Mouse (Mus musculus) frontal cortex, postnatal 10 days (tissue): Measurements from ENCODE around the gene Usp7.

Experiments
- DNase-seq, 2 experiments: peaks; one replicate each; pipeline ENCODE4 v3.0.0; 2022; ENCODE audit warnings: low spot score in 2 of 2, mixed read lengths in 1 of 2

Usp7 gene

DNA sequence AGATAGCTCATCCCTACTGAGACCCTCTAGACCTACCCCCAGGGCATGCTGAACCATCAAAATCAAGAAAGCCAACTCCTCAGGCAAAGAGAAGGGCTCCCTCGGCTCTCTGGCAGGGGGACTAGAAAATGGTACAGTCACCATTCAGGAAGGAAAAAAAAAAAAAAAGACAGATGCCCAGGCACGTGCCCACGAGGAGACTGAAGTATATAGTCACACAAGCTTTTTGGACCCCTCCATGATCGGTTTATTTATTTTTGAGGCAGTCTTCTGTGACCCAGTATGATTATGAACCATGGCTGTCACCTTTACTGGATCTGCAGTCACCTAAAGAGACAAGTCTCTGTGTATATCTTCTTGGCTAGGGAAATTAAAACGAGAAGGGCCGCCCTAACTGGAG lies 118.8 kb downstream of the Usp7 start:
- DNase-seq = no peak

- no peak for DNase-seq
These were observed 119.3 kb downstream of the Usp7 start for GRCm38 (mm10) chr16:8672811-8673210.

- DNase-seq = no peak
These were observed 119.8 kb downstream of the Usp7 start for GRCm38 (mm10) chr16:8672350-8672687.

DNA sequence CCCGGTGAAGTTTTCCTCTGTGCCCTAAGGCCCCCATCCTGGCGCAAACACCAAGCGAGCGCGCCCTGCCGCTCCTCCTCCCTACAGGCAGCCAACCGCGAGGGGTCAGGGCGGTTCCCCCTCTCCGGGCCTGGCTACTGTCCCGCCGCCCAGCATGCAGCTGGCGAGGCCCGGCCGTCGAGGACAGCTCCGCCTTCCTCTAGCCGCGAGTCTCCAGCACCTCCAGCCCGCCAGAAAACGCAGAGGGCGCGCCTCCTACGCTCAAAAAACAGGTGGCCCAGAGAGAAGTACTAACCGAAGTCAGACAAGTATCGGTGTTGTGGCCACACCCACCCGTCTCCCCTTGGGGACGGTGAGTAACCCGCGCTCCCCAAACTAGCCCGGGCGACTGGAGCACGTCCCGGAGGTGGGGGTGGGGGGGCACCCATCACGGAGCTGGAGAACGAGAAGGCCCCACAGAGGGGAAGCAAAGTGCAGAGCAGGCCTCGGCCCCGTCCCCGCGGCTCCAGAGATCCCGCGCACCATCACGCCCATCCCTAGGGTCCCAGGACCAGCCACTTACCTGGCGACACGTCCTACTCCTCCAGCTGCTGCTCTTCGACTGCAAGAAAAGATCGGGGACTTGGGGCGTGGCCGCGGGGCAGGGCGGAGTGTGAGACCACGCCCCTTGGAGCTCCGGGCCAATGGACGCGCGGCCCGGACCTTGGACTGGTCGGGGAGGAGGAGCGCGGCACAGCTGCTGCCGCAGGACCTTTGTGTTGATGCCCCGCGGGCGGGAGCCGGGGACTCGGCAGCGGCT lies 120.4 kb downstream of the Usp7 start, which contains the start of gene Carhsp1:
Gene Carhsp1, minus strand, starts transcription at position 605 of the 799 bp plus-strand sequence.
- peak; percentile 76 to 87 for DNase-seq

DNA sequence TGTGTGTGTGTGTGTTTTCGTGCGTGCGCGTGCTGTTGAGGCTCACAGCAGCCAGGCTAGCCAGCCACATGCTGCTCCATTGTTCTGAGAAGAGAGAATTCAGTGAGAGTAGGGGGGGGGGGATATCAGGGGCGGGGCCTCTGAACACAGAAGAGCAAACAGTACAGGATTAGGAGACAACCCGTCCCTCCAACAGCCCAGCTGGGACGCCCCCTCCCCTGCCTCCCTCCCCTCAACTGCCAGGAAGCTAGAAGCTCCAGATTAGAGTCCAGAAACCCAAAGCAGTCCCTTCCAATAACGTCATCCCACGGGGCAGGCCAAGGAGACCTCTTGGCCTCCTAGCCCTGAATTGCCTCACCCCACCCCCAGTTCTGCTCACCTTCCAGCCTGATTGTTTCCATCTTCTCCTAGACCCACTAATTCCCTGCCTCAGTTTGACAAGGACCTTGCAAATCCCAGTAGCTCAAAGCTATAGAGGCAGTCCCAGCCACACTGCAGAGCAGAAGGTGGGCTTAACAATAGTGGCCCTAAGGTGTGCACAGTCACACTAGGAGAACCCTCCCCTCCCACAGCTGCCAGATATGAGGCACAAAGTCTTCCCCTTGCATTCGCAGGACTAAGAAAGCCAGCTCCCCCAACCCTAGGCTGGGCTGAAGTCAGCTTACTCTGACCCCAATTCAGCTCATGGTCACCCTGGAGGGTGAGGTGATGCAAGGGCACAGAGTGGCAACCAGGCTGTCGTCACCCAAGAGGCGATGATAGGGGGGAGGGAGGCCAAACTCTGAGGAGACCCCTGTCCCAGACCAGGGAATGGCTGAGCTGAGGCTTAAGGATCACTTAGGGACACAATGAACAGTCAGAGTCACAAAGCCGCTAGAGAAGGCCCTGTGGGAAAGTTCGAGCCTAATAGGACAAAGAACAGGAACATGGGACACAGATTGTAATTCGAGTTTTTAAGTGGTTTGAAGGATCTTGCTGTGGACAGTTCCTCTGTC lies 121.8 kb downstream of the Usp7 start:
- DNase-seq = no peak

- DNase-seq = no peak
These were observed 122.7 kb downstream of the Usp7 start for GRCm38 (mm10) chr16:8669432-8669831.

DNA sequence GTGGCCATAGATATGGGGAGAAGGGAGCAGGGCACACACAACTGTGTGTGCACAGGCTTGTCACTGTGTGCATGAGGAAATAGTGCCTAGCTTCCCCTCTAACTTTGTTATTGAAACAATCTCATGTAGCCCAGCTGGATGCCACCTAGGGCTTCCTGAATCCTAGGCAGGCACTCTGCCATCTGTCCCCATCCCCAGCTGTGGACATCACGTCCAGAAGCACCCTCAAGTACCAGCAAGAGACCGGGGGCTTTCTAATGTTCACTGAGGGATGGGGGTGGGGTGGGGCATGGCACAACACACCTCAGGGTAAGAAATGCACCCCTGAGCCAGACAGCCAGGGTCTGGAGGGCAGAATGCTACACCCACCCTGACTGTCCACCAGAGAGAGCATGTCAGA lies 123.7 kb downstream of the Usp7 start:
- DNase-seq = no peak

DNA sequence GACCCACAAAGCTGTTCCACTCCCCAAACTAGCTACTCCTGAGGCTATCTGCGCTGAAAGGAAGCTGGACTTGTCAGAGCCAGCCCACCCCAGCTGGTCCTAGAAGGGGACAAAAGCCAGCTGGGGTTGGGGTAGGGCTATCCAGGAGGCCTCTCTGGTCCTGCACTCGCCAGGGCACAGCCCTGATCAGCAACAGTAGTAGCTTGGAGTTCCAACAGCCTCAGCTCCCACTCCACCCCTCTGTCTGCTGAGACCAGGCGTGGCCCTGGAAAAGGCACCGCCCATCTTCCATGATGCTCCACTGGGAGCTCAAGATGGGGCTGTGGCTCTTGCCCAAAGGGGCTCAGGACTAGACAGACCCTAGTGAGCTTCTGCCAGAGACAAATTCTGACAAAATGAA lies 124.3 kb downstream of the Usp7 start:
- no peak for DNase-seq

GRCm38 (mm10) chr16:8667261-8667660 lies 124.8 kb downstream of the Usp7 start:
- DNase-seq = no peak

GRCm38 (mm10) chr16:8666452-8666851 lies 125.7 kb downstream of the Usp7 start:
- no peak for DNase-seq

DNA sequence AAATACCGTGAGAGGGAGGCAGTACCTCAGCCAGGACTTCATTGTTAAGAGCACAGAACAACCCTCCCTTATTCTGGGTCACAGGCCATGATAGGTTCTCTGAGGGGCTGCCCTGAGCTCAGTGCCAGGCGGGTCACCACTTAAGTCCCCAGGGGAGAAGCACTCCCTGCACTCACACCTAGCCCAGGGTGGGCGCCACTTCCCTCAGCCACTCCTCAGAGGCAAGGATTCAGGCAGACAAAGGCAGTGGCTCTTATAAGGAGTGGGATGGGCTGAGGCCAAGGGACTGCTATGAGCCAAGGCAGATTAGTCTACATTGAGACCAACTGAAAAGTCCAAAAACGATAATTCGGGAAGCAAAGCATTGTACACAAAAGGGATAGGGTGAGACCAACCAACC lies 126.7 kb downstream of the Usp7 start:
- no peak for DNase-seq

DNA sequence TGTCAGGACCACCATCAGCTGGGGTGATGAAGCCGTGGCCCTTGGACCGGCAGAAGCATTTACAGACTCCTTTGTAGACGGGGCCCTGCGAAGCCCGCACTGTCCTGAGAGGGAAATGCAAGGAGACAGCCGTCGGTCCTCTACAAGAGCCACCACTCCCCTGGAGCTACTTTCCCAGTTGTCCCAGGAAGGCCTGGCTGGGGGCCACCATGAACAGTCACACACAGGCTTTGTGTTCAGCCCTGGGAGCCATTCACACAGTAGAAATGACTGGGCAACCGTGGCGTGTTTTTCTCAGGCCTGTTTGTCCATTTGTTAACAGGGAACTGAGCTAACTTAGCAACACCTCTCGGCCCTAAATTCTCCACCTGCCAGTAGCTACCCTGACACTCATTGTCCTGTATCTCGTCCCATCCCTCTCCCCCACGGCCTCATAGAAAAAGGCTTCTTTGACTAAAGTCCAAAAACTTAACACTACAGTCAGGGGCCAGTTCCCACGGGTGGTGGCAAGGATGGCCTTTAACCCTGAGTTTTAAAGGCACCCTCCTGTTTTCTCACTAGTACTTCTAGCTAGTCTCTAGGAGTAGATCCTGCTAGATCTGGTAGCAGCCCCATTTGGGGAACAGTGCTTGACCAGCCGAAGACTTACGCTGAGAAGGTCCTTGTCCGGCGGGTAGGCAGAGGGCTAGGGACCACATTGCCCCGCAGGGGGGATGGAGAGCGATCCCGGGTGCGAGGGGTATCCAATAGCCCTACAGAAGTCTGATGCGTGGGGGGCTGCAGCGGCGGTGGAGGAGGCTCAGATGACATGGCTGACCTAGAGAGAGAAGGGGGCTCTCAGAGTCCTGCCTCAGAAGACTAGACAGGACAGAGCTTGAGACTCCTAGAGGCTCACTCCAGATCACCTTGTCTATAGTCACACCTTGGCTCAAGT lies 128.2 kb downstream of the Usp7 start:
- no peak for DNase-seq

DNA sequence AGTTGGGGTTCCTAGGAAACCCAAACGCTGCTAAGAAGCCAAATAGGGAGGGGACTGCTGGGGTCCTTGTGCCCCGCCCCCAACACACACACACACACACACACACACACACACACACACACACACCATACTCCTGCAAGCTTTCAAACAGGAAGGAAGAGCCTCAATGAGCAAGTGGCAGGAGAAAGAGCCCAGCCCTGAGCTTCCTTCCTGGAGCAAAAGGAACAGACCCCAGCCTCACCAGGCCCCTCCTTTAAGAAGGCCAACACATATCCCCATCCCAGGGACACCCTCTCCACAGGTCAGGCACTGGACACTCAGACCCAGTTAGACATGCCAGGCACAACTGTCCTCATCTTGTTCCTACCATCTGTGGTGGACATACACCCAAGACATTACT lies 129.1 kb downstream of the Usp7 start:
- DNase-seq = no peak

DNA sequence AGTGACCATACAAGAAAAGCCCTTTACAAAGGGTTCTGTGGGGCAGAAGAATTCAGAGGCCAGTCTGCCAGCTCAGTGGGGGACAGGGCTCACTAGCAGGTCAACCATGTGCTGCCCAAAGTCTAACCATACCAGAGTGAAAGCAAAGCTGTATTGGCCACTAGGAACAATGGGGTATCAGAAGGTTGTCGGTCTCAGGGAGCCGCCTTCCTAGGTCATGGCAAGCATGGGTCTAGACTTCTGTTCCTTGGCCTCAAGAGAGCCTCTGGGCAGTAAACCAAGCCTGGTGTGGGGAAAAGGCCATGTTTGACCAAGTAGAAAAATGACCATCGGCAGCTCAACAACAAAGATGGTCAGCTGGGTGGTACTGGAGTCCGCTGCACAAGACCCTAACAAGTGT lies 133.3 kb downstream of the Usp7 start:
- DNase-seq = no peak

DNA sequence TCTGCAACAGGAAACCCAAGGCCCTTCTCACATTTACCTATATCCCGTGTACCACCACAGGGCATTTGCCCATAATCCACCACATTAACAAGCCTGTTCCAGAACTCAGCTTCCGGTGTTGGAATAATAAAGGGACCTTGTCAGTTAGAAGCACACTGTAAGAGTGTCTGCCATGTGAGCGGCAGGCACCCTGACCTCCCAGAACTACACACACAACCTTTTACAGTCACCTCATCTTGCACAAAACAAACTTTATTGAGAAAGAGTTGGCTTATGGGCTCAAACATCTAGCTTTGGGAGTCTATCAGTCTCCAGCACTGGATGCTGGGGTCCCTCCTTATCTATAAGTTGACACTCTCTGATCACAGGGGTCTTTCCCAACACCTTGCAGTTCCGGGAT lies 133.8 kb downstream of the Usp7 start:
- DNase-seq = no peak

DNA sequence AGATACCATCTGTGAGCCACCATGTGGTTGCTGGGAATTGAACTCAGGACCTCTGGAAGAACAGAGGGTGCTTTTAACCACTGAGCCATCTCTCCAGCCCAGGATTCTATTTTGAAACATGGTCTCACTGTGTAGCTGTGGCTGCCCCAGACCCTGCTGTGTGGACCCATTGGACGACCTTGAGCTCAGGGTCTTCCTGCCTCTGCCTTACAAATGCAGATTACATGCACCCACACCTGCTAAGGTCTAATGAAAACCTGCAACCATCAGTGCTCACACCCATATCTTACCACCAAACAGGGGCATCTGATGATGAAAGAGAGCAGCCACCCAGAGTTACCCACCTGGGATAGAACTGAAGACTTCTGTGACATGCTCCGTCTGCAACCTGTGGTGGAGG lies 135.9 kb downstream of the Usp7 start:
- DNase-seq = no peak

DNA sequence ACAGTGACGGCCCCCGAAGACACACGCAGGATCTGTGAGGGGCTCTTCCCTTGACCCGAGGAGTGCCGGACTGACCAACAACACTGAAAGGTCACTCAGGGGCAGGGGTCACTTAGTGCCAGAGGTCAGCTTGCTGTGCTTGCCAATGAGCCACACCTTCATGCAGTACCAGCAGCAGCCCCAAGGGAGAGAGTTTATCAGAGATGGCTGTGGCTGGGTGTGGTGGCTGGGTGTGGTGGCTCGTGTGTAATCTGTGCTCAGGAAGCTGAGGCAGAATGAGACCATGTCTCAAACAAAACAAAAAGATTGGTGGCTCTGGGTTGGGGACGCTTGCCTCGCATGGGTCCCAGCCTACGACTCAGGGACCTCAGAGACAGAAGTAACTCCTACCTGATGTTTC lies 136.5 kb downstream of the Usp7 start:
- no peak for DNase-seq

DNA sequence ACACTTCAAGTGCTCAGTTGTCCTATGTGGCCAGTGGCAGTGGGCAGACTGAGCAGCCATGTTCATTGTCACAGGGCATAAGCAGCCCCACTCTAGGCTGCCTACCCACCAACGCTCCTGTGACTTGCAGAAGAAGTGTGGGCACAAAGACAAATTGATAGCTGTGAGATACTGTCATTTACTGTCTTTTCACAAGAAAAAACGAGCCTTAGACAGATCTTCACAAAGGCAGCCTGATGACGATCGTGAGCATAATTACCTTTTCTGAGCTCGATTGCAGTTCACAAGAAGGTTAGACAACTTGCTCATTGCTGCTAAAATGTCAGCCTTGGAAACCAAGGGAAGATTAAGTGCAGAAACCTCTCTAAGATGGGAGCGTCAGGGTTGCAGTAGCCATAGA lies 137.0 kb downstream of the Usp7 start:
- no peak for DNase-seq

DNA sequence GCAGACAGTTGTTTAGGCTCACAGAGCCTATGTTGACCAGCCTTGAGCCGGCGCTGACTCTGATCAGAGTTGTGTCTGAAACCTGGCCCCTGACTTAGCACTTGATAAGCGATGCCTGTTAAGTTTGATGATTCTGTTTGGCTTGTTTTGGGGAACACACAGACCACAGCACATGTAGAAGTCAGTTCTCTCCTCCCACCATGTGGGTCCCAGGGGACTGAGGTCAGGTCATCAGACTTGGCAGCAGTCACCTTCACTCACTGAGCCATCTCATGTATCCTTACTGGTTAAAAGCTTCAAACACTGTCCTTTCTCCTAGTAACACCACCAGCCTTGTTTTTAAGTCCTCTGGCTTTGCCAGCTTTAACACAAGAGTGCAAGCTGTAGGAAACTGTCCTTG lies 142.1 kb downstream of the Usp7 start:
- no peak for DNase-seq

- no peak for DNase-seq
These were observed 146.6 kb downstream of the Usp7 start for GRCm38 (mm10) chr16:8645546-8645945.

GRCm38 (mm10) chr16:8643855-8644254 lies 148.3 kb downstream of the Usp7 start:
- no peak for DNase-seq
